Mouse (Mus musculus) myocyte (in vitro differentiated cells): ENCODE results near the gene Ctsf.

Experiments
- CEBPB ChIP-seq: IDR thresholded peaks from 2 replicates; pipeline ENCODE4 v1.6.1; 2011; ENCODE audit warnings: mild to moderate bottlenecking, moderate library complexity; ENCODE audit not compliant: poor library complexity, insufficient read depth, severe bottlenecking
- E2F4 ChIP-seq: IDR thresholded peaks from one replicate; pipeline ENCODE4 v1.6.1; 2011; ENCODE audit warnings: mild to moderate bottlenecking, control low read depth, moderate library complexity; ENCODE audit not compliant: insufficient read depth
- MAX ChIP-seq: IDR thresholded peaks from one replicate; pipeline ENCODE4 v1.6.1; 2011; ENCODE audit warnings: low read depth, mild to moderate bottlenecking, control low read depth
- MYOD1 ChIP-seq, 3 experiments: IDR thresholded peaks; one replicate each; pipeline ENCODE4 v1.6.1; 2011; ENCODE audit warnings: control low read depth in 2 of 3, low read depth in 2 of 3, mild to moderate bottlenecking in 2 of 3, moderate library complexity in 1 of 3; ENCODE audit not compliant: insufficient read length in 2 of 3, control insufficient read depth in 1 of 3
- MYOG ChIP-seq, 3 experiments: IDR thresholded peaks; one replicate each; pipeline ENCODE4 v1.6.1; 2011; ENCODE audit warnings: control low read depth in 2 of 3, low read depth in 2 of 3, mild to moderate bottlenecking in 2 of 3; ENCODE audit not compliant: insufficient read length in 2 of 3, control insufficient read depth in 1 of 3, insufficient read depth in 1 of 3
- POLR2A ChIP-seq: IDR thresholded peaks from one replicate; pipeline ENCODE4 v1.6.1; 2011; ENCODE audit warnings: low read depth, mild to moderate bottlenecking, control low read depth, moderate library complexity; ENCODE audit not compliant: insufficient read length
- POLR2AphosphoS2 ChIP-seq: IDR thresholded peaks from one replicate; pipeline ENCODE4 v1.6.1; 2011; ENCODE audit warnings: low read depth, control low read depth; ENCODE audit not compliant: insufficient read length
- REST ChIP-seq: IDR thresholded peaks from one replicate; pipeline ENCODE4 v1.6.1; 2011; ENCODE audit warnings: mild to moderate bottlenecking, control low read depth, moderate library complexity; ENCODE audit not compliant: insufficient read depth, insufficient read length
- SRF ChIP-seq: IDR thresholded peaks from one replicate; pipeline ENCODE4 v1.6.1; 2011; ENCODE audit warnings: low read depth; ENCODE audit not compliant: control insufficient read depth, insufficient read length
- TCF12 ChIP-seq: IDR thresholded peaks from one replicate; pipeline ENCODE4 v1.6.1; 2011; ENCODE audit warnings: mild to moderate bottlenecking, control low read depth; ENCODE audit not compliant: poor library complexity, insufficient read depth, severe bottlenecking
- TCF3 ChIP-seq: IDR thresholded peaks from one replicate; pipeline ENCODE4 v1.6.1; 2011; ENCODE audit warnings: low read depth, control low read depth; ENCODE audit not compliant: insufficient read length
- USF1 ChIP-seq: IDR thresholded peaks from one replicate; pipeline ENCODE4 v1.6.1; 2011; ENCODE audit warnings: low read depth, mild to moderate bottlenecking, control low read depth, moderate library complexity

DNA sequence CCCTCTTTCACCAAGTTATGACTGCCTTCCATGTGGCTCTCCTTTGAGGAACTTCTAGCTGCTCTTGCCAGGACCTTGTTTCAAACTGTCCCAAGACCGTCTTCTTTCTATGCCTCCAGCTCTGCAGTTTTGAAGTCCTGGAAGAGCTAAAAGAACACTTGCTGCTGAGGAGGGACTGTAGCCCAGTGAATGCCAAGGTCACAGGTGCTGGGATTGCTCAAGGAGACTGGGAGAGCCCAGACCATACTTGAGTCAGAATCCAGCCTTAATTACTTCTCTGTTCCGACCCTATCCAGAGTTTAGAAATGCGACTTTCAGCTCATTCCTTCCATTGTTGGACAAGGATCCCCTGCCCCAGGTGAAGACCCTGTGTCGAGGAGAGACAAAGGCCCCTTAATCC, 1.0 kb downstream of the Ctsf start:
- no peak for TF ChIP-seq E2F4
- no peak for TF ChIP-seq MYOG (IDR thresholded peaks at IDR 0.05; ENCODE audit: control insufficient read depth in 1 of 3, insufficient read depth in 1 of 3, insufficient read length in 2 of 3, low read depth in 2 of 3)
- TF ChIP-seq POLR2A, result no peak
- no peak for TF ChIP-seq USF1
- no peak for TF ChIP-seq TCF12
- no peak for TF ChIP-seq POLR2AphosphoS2
- TF ChIP-seq MAX, result no peak
- no peak for TF ChIP-seq TCF3
- TF ChIP-seq CEBPB, result no peak
- no peak for TF ChIP-seq MYOD1 (IDR thresholded peaks at IDR 0.05; ENCODE audit: control insufficient read depth in 1 of 3, insufficient read length in 2 of 3, low read depth in 2 of 3)
- no peak for TF ChIP-seq REST
- no peak for TF ChIP-seq SRF
